9 mouse cellular contexts compared by ENCODE assay signal in genomic region chr3:17848181-17848580, GRCm38 (mm10).
A peak's percentile ranks its signal among the peaks of the same experiment; 100 is the strongest.
DNase-seq lines count a peak whose midpoint lies in the region; TF ChIP-seq lines count a peak whose summit lies in the region.
"Had no signal": no experiment of that assay in that cellular context is flagged by ENCODE, and none has a peak within 500 bp of the region (broad histone marks: within the 10 kb centered on the region; RNA-seq: fewer than 3 reads in every experiment).

No protein-coding gene starts in this region.

- peak; percentile 74 for TF ChIP-seq CTCF in left cerebral cortex, adult 2 months (IDR thresholded peaks at IDR 0.05)

- H3K4me3 ChIP-seq in left cerebral cortex, adult 2 months: no peak overlapping the region
- H3K4me3 ChIP-seq: heart, embryonic 13.5 days had no signal

- H3K27ac ChIP-seq in left cerebral cortex, adult 2 months: no peak overlapping the region
- H3K27ac ChIP-seq: heart, embryonic 13.5 days had no signal

- intact Hi-C loops in left cerebral cortex, adult 2 months (cut with DNase I): no loop called here
- intact Hi-C loops in left cerebral cortex, postnatal 36 days (cut with DNase I): no loop called here

- DNase-seq in adrenal gland, postnatal 10 days: peak; percentile 6
- no peak for DNase-seq in adrenal gland, adult 8-10 months
- peak; percentile 15 to 17 for DNase-seq in left cerebral cortex, adult 2 months (ENCODE audit: extremely low spot score in 1 of 2, low spot score in 2 of 2)
- no peak for DNase-seq in left cerebral cortex, postnatal 36 days (ENCODE audit: low spot score in 2 of 2)
- DNase-seq in ZHBTc4 (ENCODE audit: low read depth, low spot score): peak; percentile 68
- peak; percentile 38 for DNase-seq in forelimb bud, embryonic 11.5 days (ENCODE audit: low read depth, low spot score)
- no peak for DNase-seq in ovary, postnatal 36 days (ENCODE audit: low spot score)
- no peak for DNase-seq in urinary bladder, postnatal 36 days (ENCODE audit: low spot score in 2 of 2)

Comparison
In these comparisons a context has a peak if more than half of its experiments do, and no peak if none do; other contexts are left out.
1. DNase-seq: peak in adrenal gland, postnatal 10 days (single experiment), left cerebral cortex, adult 2 months (2 of 2), ZHBTc4 (single experiment) and forelimb bud, embryonic 11.5 days (single experiment); none in adrenal gland, adult 8-10 months (single experiment), left cerebral cortex, postnatal 36 days (0 of 2), ovary, postnatal 36 days (single experiment) and urinary bladder, postnatal 36 days (0 of 2).